Mouse (Mus musculus) activated CD4-positive, CD25-positive, alpha-beta regulatory T cell, adult 4 months (primary cell): ENCODE results near the gene Slc36a3. TPM values are rescaled to one million over a fixed set of nuclear protein-coding genes. Genes with fewer than 3 reads are reported as not detected.

Source experiments
- ATAC-seq: one replicate; pipeline ENCODE4 v1.8.0; 2017
- polyA plus RNA-seq, 2 experiments: library from polyadenylated mRNA; unstranded; fragments of 100-300 nt; shearing (Covaris generic); gene quantifications; one replicate each; pipeline ENCODE4 v1.2.1; 2017

The Slc36a3 gene
- polyA plus RNA-seq = 1 to 10 TPM in 1 of 2 experiments, under 1 TPM in 1; 0.36 to 1.2 TPM

GRCm38 (mm10) chr11:55151608-55152007 lies at the start of gene Slc36a3:
Gene Slc36a3 (minus strand): TSS chr11:55151708.
- ATAC-seq = no peak

GRCm38 (mm10) chr11:55197740-55198510 lies 46.4 kb upstream of the Slc36a3 start:
- ATAC-seq = peak; percentile 33

- no peak for ATAC-seq
Observed at GRCm38 (mm10) chr11:55197086-55197485, 45.6 kb upstream of the Slc36a3 start.

- no peak for ATAC-seq
Observed at GRCm38 (mm10) chr11:55190216-55190615, 38.7 kb upstream of the Slc36a3 start.

GRCm38 (mm10) chr11:55187777-55188176 lies 36.3 kb upstream of the Slc36a3 start:
- ATAC-seq = no peak

GRCm38 (mm10) chr11:55187292-55187691 lies 35.8 kb upstream of the Slc36a3 start:
- ATAC-seq = no peak

- ATAC-seq = no peak
Observed at GRCm38 (mm10) chr11:55184733-55185291, 33.3 kb upstream of the Slc36a3 start, which contains the start of gene Slc36a2. Gene Slc36a2 (minus strand): TSS chr11:55185077.

GRCm38 (mm10) chr11:55184246-55184645 lies 32.7 kb upstream of the Slc36a3 start:
- ATAC-seq = no peak

- no peak for ATAC-seq
Observed at GRCm38 (mm10) chr11:55183124-55183523, 31.6 kb upstream of the Slc36a3 start.

GRCm38 (mm10) chr11:55179856-55180255 lies 28.3 kb upstream of the Slc36a3 start:
- ATAC-seq = no peak

GRCm38 (mm10) chr11:55178830-55179229 lies 27.3 kb upstream of the Slc36a3 start:
- ATAC-seq = no peak

- ATAC-seq = no peak
Observed at GRCm38 (mm10) chr11:55170501-55170900, 19.0 kb upstream of the Slc36a3 start.

GRCm38 (mm10) chr11:55168914-55169313 lies 17.4 kb upstream of the Slc36a3 start:
- no peak for ATAC-seq

GRCm38 (mm10) chr11:55168504-55168903 lies 17.0 kb upstream of the Slc36a3 start:
- no peak for ATAC-seq

- no peak for ATAC-seq
Observed at GRCm38 (mm10) chr11:55165748-55166147, 14.2 kb upstream of the Slc36a3 start.

GRCm38 (mm10) chr11:55164723-55165122 lies 13.2 kb upstream of the Slc36a3 start:
- ATAC-seq = no peak

GRCm38 (mm10) chr11:55162670-55163069 lies 11.2 kb upstream of the Slc36a3 start:
- ATAC-seq = peak; percentile 45

GRCm38 (mm10) chr11:55158785-55159359 lies 7.4 kb upstream of the Slc36a3 start:
- ATAC-seq = peak; percentile 75

- ATAC-seq = no peak
Observed at GRCm38 (mm10) chr11:55155070-55155421, 3.5 kb upstream of the Slc36a3 start.

- no peak for ATAC-seq
Observed at GRCm38 (mm10) chr11:55154398-55155069, 3.0 kb upstream of the Slc36a3 start.

- no peak for ATAC-seq
Observed at GRCm38 (mm10) chr11:55148461-55148860, 3.0 kb downstream of the Slc36a3 start.

GRCm38 (mm10) chr11:55147423-55147822 lies 4.1 kb downstream of the Slc36a3 start:
- no peak for ATAC-seq

- no peak for ATAC-seq
Observed at GRCm38 (mm10) chr11:55146855-55147254, 4.7 kb downstream of the Slc36a3 start.
